Mouse (Mus musculus) thymus, postnatal 4 days (tissue): Measurements from ENCODE around the gene Srp68.
A peak's percentile ranks its signal among the peaks of the same experiment; 100 is the strongest.
"Not testable (repeated sequence)": the region's sequence is repeated elsewhere in the genome, so short reads cannot be mapped to it uniquely, and the experiment has no call there.

Source experiments
- DNase-seq: peaks from one replicate; pipeline ENCODE4 v3.0.0; 2021

Gene Srp68

GRCm38 (mm10) chr11:116282912-116283521, 9.0 kb upstream of the Srp68 start:
- no peak for DNase-seq

GRCm38 (mm10) chr11:116282089-116282488, 8.1 kb upstream of the Srp68 start:
- DNase-seq, result no peak

- DNase-seq, result no peak
These were observed 7.7 kb upstream of the Srp68 start for GRCm38 (mm10) chr11:116281671-116282070.

- DNase-seq, result no peak
These were observed 7.0 kb upstream of the Srp68 start, which contains the start of gene Galr2 for GRCm38 (mm10) chr11:116280751-116281663. Galr2 (plus strand) TSS chr11:116280939.

GRCm38 (mm10) chr11:116277184-116277583, 3.2 kb upstream of the Srp68 start:
- DNase-seq, result not testable (repeated sequence)

GRCm38 (mm10) chr11:116273469-116274044, 460 bp downstream of the Srp68 start:
- DNase-seq, result no peak

GRCm38 (mm10) chr11:116272589-116273468, 1.2 kb downstream of the Srp68 start:
- DNase-seq, result no peak

GRCm38 (mm10) chr11:116269560-116269959, 4.5 kb downstream of the Srp68 start:
- DNase-seq, result no peak

GRCm38 (mm10) chr11:116268313-116268712, 5.7 kb downstream of the Srp68 start:
- DNase-seq, result no peak

GRCm38 (mm10) chr11:116267637-116268036, 6.4 kb downstream of the Srp68 start:
- DNase-seq, result no peak

GRCm38 (mm10) chr11:116265850-116266249, 8.2 kb downstream of the Srp68 start:
- DNase-seq, result no peak

- DNase-seq, result peak; percentile 44
These were observed 8.7 kb downstream of the Srp68 start for GRCm38 (mm10) chr11:116265352-116265751.

GRCm38 (mm10) chr11:116260259-116260658, 13.8 kb downstream of the Srp68 start:
- DNase-seq, result no peak

- peak; percentile 41 for DNase-seq
These were observed 14.6 kb downstream of the Srp68 start for GRCm38 (mm10) chr11:116259461-116259860.

- no peak for DNase-seq
These were observed 17.9 kb downstream of the Srp68 start for GRCm38 (mm10) chr11:116255982-116256675.

GRCm38 (mm10) chr11:116255090-116255981, 18.7 kb downstream of the Srp68 start:
- no peak for DNase-seq

- no peak for DNase-seq
These were observed 19.4 kb downstream of the Srp68 start for GRCm38 (mm10) chr11:116254627-116255026.

- DNase-seq, result peak; percentile 46
These were observed 20.9 kb downstream of the Srp68 start for GRCm38 (mm10) chr11:116253076-116253600.

- no peak for DNase-seq
These were observed 23.1 kb downstream of the Srp68 start for GRCm38 (mm10) chr11:116250898-116251297.

- DNase-seq, result no peak
These were observed 26.4 kb downstream of the Srp68 start for GRCm38 (mm10) chr11:116247502-116248222.
